Mouse (Mus musculus): ENCODE measurements around the gene Birc6. TPM values are rescaled to one million over a fixed set of nuclear protein-coding genes. Genes with fewer than 3 reads are reported as not detected.
"Not testable (repeated sequence)": the region's sequence is repeated elsewhere in the genome, so short reads cannot be mapped to it uniquely, and the experiment has no call there.

Birc6 gene
- polyA plus RNA-seq, 1 experiment from 2014 or later, result 97.1 TPM

GRCm38 (mm10) chr17:74673251-74673650 is 145.2 kb downstream of the Birc6 start:
- no peaks in the 10 kb centered on the region for H3K27me3 ChIP-seq
- H3K4me1 ChIP-seq (replicated peaks), result no peaks in the 10 kb centered on the region
- no peak overlapping the region for H3K4me2 ChIP-seq (replicated peaks)
- no peak overlapping the region for H3K27ac ChIP-seq
- H3K9ac ChIP-seq (replicated peaks), result no peak overlapping the region
- peaks cover 47% of the 10 kb centered on the region for H3K36me3 ChIP-seq
- no peak for ATAC-seq
- H3K4me3 ChIP-seq (replicated peaks), result no peak overlapping the region
- H3K9me3 ChIP-seq, result no peaks in the 10 kb centered on the region

GRCm38 (mm10) chr17:74678061-74678460 is 150.0 kb downstream of the Birc6 start:
- Histone ChIP-seq H3K27ac (no peak overlapping the region), H3K4me2 (replicated peaks) (no peak overlapping the region), H3K27me3 (no peaks in the 10 kb centered on the region), H3K36me3 (peaks cover 44% of the 10 kb centered on the region), H3K4me1 (replicated peaks) (no peaks in the 10 kb centered on the region), H3K4me3 (replicated peaks) (no peak overlapping the region), H3K9me3 (no peaks in the 10 kb centered on the region), H3K9ac (replicated peaks) (no peak overlapping the region)
- no peak for ATAC-seq
- 96% methylated on average over 8 of the region's 8 CpGs for WGBS

GRCm38 (mm10) chr17:74684927-74685326 is 156.8 kb downstream of the Birc6 start:
- peaks cover 33% of the 10 kb centered on the region for H3K36me3 ChIP-seq
- no peaks in the 10 kb centered on the region for H3K27me3 ChIP-seq
- H3K4me2 ChIP-seq (replicated peaks), result no peak overlapping the region
- no peaks in the 10 kb centered on the region for H3K4me1 ChIP-seq (replicated peaks)
- H3K27ac ChIP-seq, result no peak overlapping the region
- 89% methylated on average over 3 of the region's 3 CpGs for WGBS
- no peaks in the 10 kb centered on the region for H3K9me3 ChIP-seq
- no peak for ATAC-seq
- no peak overlapping the region for H3K4me3 ChIP-seq (replicated peaks)
- no peak overlapping the region for H3K9ac ChIP-seq (replicated peaks)

DNA sequence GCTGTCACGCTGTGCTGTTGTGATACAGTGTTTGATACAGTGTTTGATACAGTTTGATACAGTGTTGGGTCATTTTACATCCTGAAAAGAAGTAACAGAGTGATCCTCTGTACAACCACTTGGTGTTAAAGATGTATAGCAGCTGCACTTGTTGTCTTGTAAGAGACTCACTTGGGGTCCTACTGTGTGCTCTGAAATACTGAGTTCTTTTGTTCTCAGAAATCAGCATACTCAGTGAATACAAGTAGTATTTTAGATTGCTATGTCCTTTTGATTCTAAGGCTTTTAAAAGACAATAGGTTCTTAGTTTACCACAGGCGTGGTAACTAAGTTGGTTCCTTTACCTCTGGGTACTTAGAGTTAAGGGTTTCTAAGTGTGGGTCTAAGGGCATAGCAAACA is 160.5 kb downstream of the Birc6 start:
- Histone ChIP-seq H3K9ac (replicated peaks) (no peak overlapping the region), H3K27me3 (no peaks in the 10 kb centered on the region), H3K4me1 (replicated peaks) (no peaks in the 10 kb centered on the region), H3K4me3 (replicated peaks) (no peak overlapping the region), H3K4me2 (replicated peaks) (no peak overlapping the region), H3K36me3 (peaks cover 49% of the 10 kb centered on the region), H3K27ac (no peak overlapping the region), H3K9me3 (no peaks in the 10 kb centered on the region)
- 92% methylated on average over 2 of the region's 2 CpGs for WGBS
- no peak for ATAC-seq

- no peak overlapping the region for H3K9ac ChIP-seq (replicated peaks)
- whole genome bisulfite sequencing, result 95% methylated on average over 4 of the region's 4 CpGs
- ATAC-seq, result no peak
- no peak overlapping the region for H3K27ac ChIP-seq
- no peaks in the 10 kb centered on the region for H3K4me1 ChIP-seq (replicated peaks)
- peaks cover 48% of the 10 kb centered on the region for H3K36me3 ChIP-seq
- no peak overlapping the region for H3K4me3 ChIP-seq (replicated peaks)
- H3K4me2 ChIP-seq (replicated peaks), result no peak overlapping the region
- H3K9me3 ChIP-seq, result no peaks in the 10 kb centered on the region
- H3K27me3 ChIP-seq, result no peaks in the 10 kb centered on the region
Measured at GRCm38 (mm10) chr17:74689406-74689805, 161.3 kb downstream of the Birc6 start.

GRCm38 (mm10) chr17:74701661-74702060 is 173.6 kb downstream of the Birc6 start:
- not testable (repeated sequence) for H3K27ac ChIP-seq; H3K4me1 ChIP-seq (replicated peaks); H3K27me3 ChIP-seq; H3K4me2 ChIP-seq (replicated peaks); ATAC-seq; H3K9ac ChIP-seq (replicated peaks); H3K9me3 ChIP-seq; H3K4me3 ChIP-seq (replicated peaks)
- 100% methylated on average over 2 of the region's 2 CpGs for WGBS
- peaks cover 76% of the 10 kb centered on the region for H3K36me3 ChIP-seq

GRCm38 (mm10) chr17:74705480-74705879 is 177.4 kb downstream of the Birc6 start:
- Histone ChIP-seq H3K36me3 (peaks cover 39% of the 10 kb centered on the region), H3K4me1 (replicated peaks) (no peaks in the 10 kb centered on the region), H3K9ac (replicated peaks) (no peak overlapping the region), H3K4me2 (replicated peaks) (no peak overlapping the region), H3K27ac (no peak overlapping the region), H3K9me3 (no peaks in the 10 kb centered on the region), H3K27me3 (no peaks in the 10 kb centered on the region), H3K4me3 (replicated peaks) (no peak overlapping the region)
- WGBS, result 89% methylated on average over 5 of the region's 5 CpGs
- no peak for ATAC-seq

DNA sequence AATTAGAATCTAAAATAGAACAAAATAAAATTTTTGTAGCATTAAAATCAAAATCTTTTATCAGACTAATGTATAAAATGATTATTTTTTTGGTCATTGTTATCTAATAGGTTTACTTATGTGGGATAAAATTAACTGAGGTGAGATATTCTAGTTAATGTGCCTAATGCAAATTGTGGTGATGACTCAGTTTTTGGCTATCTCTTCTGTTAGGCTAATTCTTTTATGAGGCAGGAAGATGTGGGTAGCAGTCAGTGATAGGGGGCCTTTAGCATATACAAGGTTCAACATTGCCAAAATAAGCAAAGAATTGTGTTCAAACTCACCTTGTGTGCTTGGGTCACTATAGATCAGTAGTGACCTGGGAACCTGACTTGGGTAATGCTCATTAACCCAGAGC is 178.5 kb downstream of the Birc6 start:
- H3K36me3 ChIP-seq, result peaks cover 29% of the 10 kb centered on the region
- no peak overlapping the region for H3K4me2 ChIP-seq (replicated peaks)
- no peak overlapping the region for H3K9ac ChIP-seq (replicated peaks)
- H3K27ac ChIP-seq, result no peak overlapping the region
- no peaks in the 10 kb centered on the region for H3K9me3 ChIP-seq
- H3K4me3 ChIP-seq (replicated peaks), result no peak overlapping the region
- H3K27me3 ChIP-seq, result no peaks in the 10 kb centered on the region
- no peak for ATAC-seq
- H3K4me1 ChIP-seq (replicated peaks), result no peaks in the 10 kb centered on the region

- Histone ChIP-seq H3K9ac (replicated peaks) (no peak overlapping the region), H3K36me3 (peaks cover 22% of the 10 kb centered on the region), H3K4me3 (replicated peaks) (no peak overlapping the region), H3K27ac (no peak overlapping the region), H3K9me3 (no peaks in the 10 kb centered on the region), H3K4me1 (replicated peaks) (no peaks in the 10 kb centered on the region), H3K4me2 (replicated peaks) (no peak overlapping the region), H3K27me3 (no peaks in the 10 kb centered on the region)
- WGBS, result 92% methylated on average over 7 of the region's 7 CpGs
- ATAC-seq, result no peak
Measured at GRCm38 (mm10) chr17:74707637-74708152, 179.6 kb downstream of the Birc6 start.

- WGBS, result 81% methylated on average over 4 of the region's 4 CpGs
- ATAC-seq, result no peak
- no peaks in the 10 kb centered on the region for H3K36me3 ChIP-seq
- 0 out of 2 replicates have a peak, but pooled peaks cover 5% of the 10 kb centered on the region for H3K27me3 ChIP-seq
- no peak overlapping the region for H3K27ac ChIP-seq
- H3K4me2 ChIP-seq (replicated peaks), result no peak overlapping the region
- no peak overlapping the region for H3K4me3 ChIP-seq (replicated peaks)
- H3K4me1 ChIP-seq (replicated peaks), result no peaks in the 10 kb centered on the region
- H3K9ac ChIP-seq (replicated peaks), result no peak overlapping the region
- H3K9me3 ChIP-seq, result no peaks in the 10 kb centered on the region
Measured at GRCm38 (mm10) chr17:74710731-74711130, 182.6 kb downstream of the Birc6 start.

GRCm38 (mm10) chr17:74711627-74712026 is 183.5 kb downstream of the Birc6 start:
- Histone ChIP-seq H3K4me3 (replicated peaks) (no peak overlapping the region), H3K27me3 (0 out of 2 replicates have a peak, but pooled peaks cover 13% of the 10 kb centered on the region), H3K36me3 (no peaks in the 10 kb centered on the region), H3K4me1 (replicated peaks) (no peaks in the 10 kb centered on the region), H3K9ac (replicated peaks) (no peak overlapping the region), H3K9me3 (no peaks in the 10 kb centered on the region), H3K4me2 (replicated peaks) (no peak overlapping the region), H3K27ac (no peak overlapping the region)
- ATAC-seq, result no peak
- WGBS, result 92% methylated on average over 8 of the region's 8 CpGs

DNA sequence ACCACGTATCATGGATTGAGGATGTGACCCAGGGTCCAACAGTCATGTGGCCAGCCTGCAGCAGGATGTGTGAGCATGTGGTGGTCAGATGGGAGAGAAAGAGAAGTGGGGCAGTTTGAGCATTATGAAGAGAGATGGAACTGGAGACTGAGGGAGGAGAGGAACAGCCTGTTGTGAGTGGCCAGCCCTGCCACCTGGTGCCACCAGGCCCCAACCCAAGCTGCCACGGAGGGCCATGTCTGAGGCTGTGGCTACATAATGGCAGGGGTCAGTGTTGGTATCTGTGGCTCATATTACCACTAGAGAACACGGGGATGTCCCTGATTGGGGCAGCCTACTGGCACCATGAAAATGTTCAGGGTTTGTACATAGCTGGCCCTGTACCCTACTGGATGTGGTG is 187.0 kb downstream of the Birc6 start:
- WGBS, result 70% methylated on average over 3 of the region's 3 CpGs
- Histone ChIP-seq H3K9me3 (no peaks in the 10 kb centered on the region), H3K9ac (replicated peaks) (no peak overlapping the region), H3K36me3 (no peaks in the 10 kb centered on the region), H3K27me3 (0 out of 2 replicates have a peak, but pooled peaks cover 13% of the 10 kb centered on the region), H3K4me3 (replicated peaks) (no peak overlapping the region), H3K4me1 (replicated peaks) (peaks cover 7% of the 10 kb centered on the region), H3K4me2 (replicated peaks) (no peak overlapping the region), H3K27ac (no peak overlapping the region)
- ATAC-seq, result no peak

DNA sequence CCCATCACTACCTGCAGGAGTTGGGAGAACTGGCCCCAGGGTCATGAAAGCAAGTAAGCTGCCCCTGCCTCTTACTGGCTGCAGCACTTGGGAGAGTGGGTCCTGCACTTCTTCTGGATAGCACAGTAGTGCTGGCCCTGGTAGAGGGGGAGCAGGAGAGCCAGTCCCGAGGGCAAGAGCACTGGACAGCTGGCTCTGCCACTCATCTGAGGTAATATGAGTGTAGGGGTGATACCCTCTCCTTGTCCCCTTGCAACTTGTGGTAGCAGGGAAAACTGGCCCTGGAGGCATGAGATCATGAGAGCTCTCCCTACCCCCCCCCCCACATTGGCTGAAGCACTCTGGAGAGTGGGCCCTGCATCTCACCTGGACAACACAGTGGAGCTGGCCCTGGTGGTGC is 187.6 kb downstream of the Birc6 start:
- H3K27me3 ChIP-seq, result 0 out of 2 replicates have a peak, but pooled peaks cover 13% of the 10 kb centered on the region
- no peak overlapping the region for H3K27ac ChIP-seq
- H3K9ac ChIP-seq (replicated peaks), result no peak overlapping the region
- 57% methylated on average over 1 of the region's 1 CpGs for WGBS
- no peaks in the 10 kb centered on the region for H3K36me3 ChIP-seq
- no peak overlapping the region for H3K4me3 ChIP-seq (replicated peaks)
- peaks cover 7% of the 10 kb centered on the region for H3K4me1 ChIP-seq (replicated peaks)
- no peaks in the 10 kb centered on the region for H3K9me3 ChIP-seq
- no peak for ATAC-seq
- H3K4me2 ChIP-seq (replicated peaks), result no peak overlapping the region
